Mouse (Mus musculus) erythroblast, embryonic 14.5 days (primary cell): ENCODE results near the gene Hnrnpul1.

Experiments
- GATA1 ChIP-seq: IDR thresholded peaks from 2 replicates; pipeline ENCODE4 v1.6.1; 2012; ENCODE audit warnings: low read length, inconsistent platforms, mixed read lengths
- TAL1 ChIP-seq: IDR thresholded peaks from 3 replicates; pipeline ENCODE4 v1.6.1; 2012; ENCODE audit warnings: low read length, inconsistent platforms, mixed read lengths

DNA sequence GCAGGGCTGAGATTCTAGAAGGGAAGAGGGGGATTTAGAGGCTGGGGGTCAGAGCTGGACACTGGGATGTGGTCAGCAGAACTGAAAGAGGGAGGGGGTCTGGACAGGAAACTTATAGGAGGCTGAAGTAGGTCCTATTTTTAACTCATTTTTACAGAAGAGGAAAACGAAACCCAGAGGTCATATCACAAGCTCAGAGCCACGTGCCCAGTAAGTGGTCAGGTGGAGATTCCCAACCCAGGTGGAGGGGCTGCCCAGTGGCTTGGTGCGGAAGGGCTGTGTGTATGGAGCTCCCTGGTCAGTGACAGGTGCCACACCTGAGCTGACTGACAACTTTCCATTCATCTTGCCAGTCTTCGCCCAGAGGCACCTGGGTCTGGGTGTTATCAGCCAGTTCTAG is 32.4 kb upstream of the Hnrnpul1 start:
- no peak for TF ChIP-seq GATA1
- no peak for TF ChIP-seq TAL1
